Mouse (Mus musculus) hindbrain, embryonic 16.5 days (tissue): ENCODE measurements around the gene Cilp. TPM values are rescaled to one million over a fixed set of nuclear protein-coding genes. Genes with fewer than 3 reads are reported as not detected.
A peak's percentile ranks its signal among the peaks of the same experiment; 100 is the strongest.
"Not testable (repeated sequence)": the region's sequence is repeated elsewhere in the genome, so short reads cannot be mapped to it uniquely, and the experiment has no call there.

Source experiments
- ATAC-seq: fragments of 200-750 bp; cut with Nextera tagmentation; 2 replicates; pipeline ENCODE4 v1.8.0; 2017; ENCODE audit warnings: moderate TSS enrichment, moderate library complexity
- H3K27ac ChIP-seq: fragments of 300-500 bp; sonication (generic); 2 replicates; pipeline ENCODE4 v1.5.1; 2014; ENCODE audit warnings: low read depth, mild to moderate bottlenecking, control low read depth, low read length, moderate library complexity
- H3K27me3 ChIP-seq: fragments of 300-500 bp; sonication (generic); replicated peaks from 2 replicates; pipeline ENCODE4 v1.6.1; 2014; ENCODE audit warnings: low read length; ENCODE audit not compliant: control insufficient read depth, insufficient read depth
- H3K36me3 ChIP-seq: fragments of 300-500 bp; sonication (generic); 2 replicates; pipeline ENCODE4 v1.6.1; 2014; ENCODE audit warnings: mild to moderate bottlenecking, low read length, moderate library complexity, mixed read lengths; ENCODE audit not compliant: control insufficient read depth, insufficient read depth
- H3K4me1 ChIP-seq: fragments of 300-500 bp; sonication (generic); 2 replicates; pipeline ENCODE4 v1.6.1; 2014; ENCODE audit warnings: low read depth, low read length; ENCODE audit not compliant: control insufficient read depth, insufficient read depth
- H3K4me2 ChIP-seq: fragments of 300-500 bp; sonication (generic); 2 replicates; pipeline ENCODE4 v1.6.1; 2014; ENCODE audit warnings: mild to moderate bottlenecking, low read length, control low read depth, moderate library complexity
- H3K4me3 ChIP-seq: fragments of 300-500 bp; sonication (generic); 2 replicates; pipeline ENCODE4 v1.5.1; 2014; ENCODE audit warnings: mild to moderate bottlenecking, low read length, control low read depth, moderate library complexity
- H3K9ac ChIP-seq: fragments of 300-500 bp; sonication (generic); 2 replicates; pipeline ENCODE4 v1.6.1; 2014; ENCODE audit warnings: low read depth, mild to moderate bottlenecking, control low read depth, low read length, moderate library complexity
- H3K9me3 ChIP-seq: fragments of 300-500 bp; sonication (generic); 2 replicates; pipeline ENCODE4 v1.6.1; 2014; ENCODE audit warnings: mild to moderate bottlenecking, low read length, moderate library complexity; ENCODE audit not compliant: control insufficient read depth
- WGBS: fragments of 180-500 bp; shearing (Covaris S2); extraction: QIAGEN DNeasy Blood & Tissue Kit; methylation state at CpG from one replicate; pipeline ENCODE4 v1.1.7; 2014; 5-methylcytosine and 5-hydroxymethylcytosine counted together
- polyA plus RNA-seq: library from polyadenylated mRNA; unstranded; fragments of >200 nt; fragmentation: Nextera tagmentation; extraction: Ambion mirVana; gene quantifications from 2 replicates; pipeline ENCODE4 v1.2.1, GENCODE M21; 2015

Gene Cilp
- polyA plus RNA-seq, 1 experiment from 2014 or later, result 0.38 TPM

- Histone ChIP-seq H3K4me1 (no peaks in the 10 kb centered on the region), H3K9ac (no peak overlapping the region), H3K27me3 (no peaks in the 10 kb centered on the region; the same call in 1 of the 2 replicates), H3K4me3 (no peak overlapping the region), H3K27ac (no peak overlapping the region), H3K36me3 (no peaks in the 10 kb centered on the region), H3K9me3 (no peaks in the 10 kb centered on the region), H3K4me2 (no peak overlapping the region)
- ATAC-seq, result no peak
- 67% methylated on average over 5 of the region's 5 CpGs for WGBS
Observed at GRCm38 (mm10) chr9:65281536-65282151, 16.7 kb downstream of the Cilp start.

- peak; percentile 73; the same call in 1 of the 2 replicates for ATAC-seq
- WGBS, result under 1% methylated on average over 3 of the region's 3 CpGs
- no peak overlapping the region for H3K4me2 ChIP-seq
- H3K9ac ChIP-seq, result no peak overlapping the region
- no peaks in the 10 kb centered on the region; the same call in 1 of the 2 replicates for H3K27me3 ChIP-seq
- no peak overlapping the region for H3K27ac ChIP-seq
- no peaks in the 10 kb centered on the region for H3K4me1 ChIP-seq
- H3K9me3 ChIP-seq, result no peaks in the 10 kb centered on the region
- no peaks in the 10 kb centered on the region for H3K36me3 ChIP-seq
- H3K4me3 ChIP-seq, result no peak overlapping the region
Observed at GRCm38 (mm10) chr9:65283301-65283700, 18.3 kb downstream of the Cilp start.

- H3K4me2 ChIP-seq, H3K9me3 ChIP-seq, H3K9ac ChIP-seq, ATAC-seq, H3K27me3 ChIP-seq, H3K27ac ChIP-seq, H3K4me3 ChIP-seq, H3K4me1 ChIP-seq, H3K36me3 ChIP-seq: not testable (repeated sequence)
- 92% methylated on average over 5 of the region's 5 CpGs for WGBS
Observed at GRCm38 (mm10) chr9:65288252-65288651, 23.3 kb downstream of the Cilp start.

GRCm38 (mm10) chr9:65289988-65290387 lies 25.0 kb downstream of the Cilp start:
- no peak for ATAC-seq
- Histone ChIP-seq H3K4me2 (no peak overlapping the region), H3K36me3 (no peaks in the 10 kb centered on the region), H3K4me3 (no peak overlapping the region), H3K27me3 (no peaks in the 10 kb centered on the region; the same call in 1 of the 2 replicates), H3K27ac (no peak overlapping the region), H3K4me1 (peaks cover 7% of the 10 kb centered on the region), H3K9ac (no peak overlapping the region), H3K9me3 (no peaks in the 10 kb centered on the region)
- 96% methylated on average over 4 of the region's 4 CpGs for WGBS

GRCm38 (mm10) chr9:65292421-65292820 lies 27.4 kb downstream of the Cilp start:
- H3K27me3 ChIP-seq, result no peaks in the 10 kb centered on the region
- H3K4me3 ChIP-seq, result no peak overlapping the region
- H3K4me1 ChIP-seq, result peaks cover 14% of the 10 kb centered on the region
- H3K9ac ChIP-seq, result no peak overlapping the region
- no peak overlapping the region for H3K4me2 ChIP-seq
- no peak for ATAC-seq
- 97% methylated on average over 3 of the region's 3 CpGs for WGBS
- H3K9me3 ChIP-seq, result no peaks in the 10 kb centered on the region
- no peak overlapping the region for H3K27ac ChIP-seq
- no peaks in the 10 kb centered on the region for H3K36me3 ChIP-seq

- peaks cover 6% of the 10 kb centered on the region for H3K36me3 ChIP-seq
- ATAC-seq, result no peak
- no peaks in the 10 kb centered on the region for H3K27me3 ChIP-seq
- 41% methylated on average over 5 of the region's 5 CpGs for WGBS
- H3K9ac ChIP-seq, result peak overlapping the region; percentile 61
- no peaks in the 10 kb centered on the region for H3K9me3 ChIP-seq
- H3K4me3 ChIP-seq, result peak overlapping the region; percentile 94
- peaks cover 14% of the 10 kb centered on the region for H3K4me1 ChIP-seq
- peak overlapping the region; percentile 92 for H3K4me2 ChIP-seq
- H3K27ac ChIP-seq, result peak overlapping the region; percentile 71
Observed at GRCm38 (mm10) chr9:65293119-65293518, 28.1 kb downstream of the Cilp start.

GRCm38 (mm10) chr9:65293580-65293972 lies 28.6 kb downstream of the Cilp start:
- peaks cover 6% of the 10 kb centered on the region for H3K36me3 ChIP-seq
- peak; percentile 25; the same call in 1 of the 2 replicates for ATAC-seq
- H3K27me3 ChIP-seq, result no peaks in the 10 kb centered on the region
- peak overlapping the region; percentile 61 for H3K9ac ChIP-seq
- H3K4me2 ChIP-seq, result peak overlapping the region; percentile 92
- H3K4me3 ChIP-seq, result peak overlapping the region; percentile 94
- H3K27ac ChIP-seq, result peak overlapping the region; percentile 71
- H3K4me1 ChIP-seq, result peaks cover 14% of the 10 kb centered on the region
- H3K9me3 ChIP-seq, result no peaks in the 10 kb centered on the region
- 0% methylated on average over 9 of the region's 9 CpGs for WGBS

- Histone ChIP-seq H3K27me3 (no peaks in the 10 kb centered on the region), H3K4me3 (peak within 1 kb of the TSS; percentile 94), H3K27ac (peak within 1 kb of the TSS; percentile 88), H3K36me3 (peaks cover 6% of the 10 kb centered on the region), H3K4me1 (peaks cover 14% of the 10 kb centered on the region), H3K9ac (peak within 1 kb of the TSS; percentile 94), H3K4me2 (peak within 1 kb of the TSS; percentile 92), H3K9me3 (no peaks in the 10 kb centered on the region)
- peak; percentile 95 for ATAC-seq
- under 1% methylated on average over 71 of the region's 71 CpGs for WGBS
Observed at GRCm38 (mm10) chr9:65293973-65294715, 29.2 kb downstream of the Cilp start, which contains the start of gene Clpx. Clpx (plus strand) TSS chr9:65294260.

GRCm38 (mm10) chr9:65294716-65295378 lies 29.9 kb downstream of the Cilp start:
- H3K9me3 ChIP-seq, result no peaks in the 10 kb centered on the region
- H3K27me3 ChIP-seq, result no peaks in the 10 kb centered on the region
- peaks cover 14% of the 10 kb centered on the region for H3K4me1 ChIP-seq
- peaks cover 6% of the 10 kb centered on the region for H3K36me3 ChIP-seq
- 4% methylated on average over 28 of the region's 28 CpGs for WGBS
- peak overlapping the region; percentile 92 for H3K4me2 ChIP-seq
- peak overlapping the region; percentile 94 for H3K9ac ChIP-seq
- peak overlapping the region; percentile 88 for H3K27ac ChIP-seq
- peak overlapping the region; percentile 94 for H3K4me3 ChIP-seq
- ATAC-seq, result peak; percentile 27; the same call in 1 of the 2 replicates
